Mouse (Mus musculus) G1E-ER4 (cell line): Measurements from ENCODE around the gene Gm10518. TPM values are rescaled to one million over a fixed set of nuclear protein-coding genes. Genes with fewer than 3 reads are reported as not detected.

Source experiments
- GATA1 ChIP-seq: IDR thresholded peaks from one replicate; pipeline ENCODE4 v1.8.0; 2012; ENCODE audit warnings: low read length, inconsistent platforms
- polyA plus RNA-seq: library from polyadenylated mRNA; stranded (reverse); fragments of >175 nt; gene quantifications from 2 replicates; pipeline ENCODE4 v1.2.3, GENCODE M21; 2012

The Gm10518 gene
- polyA plus RNA-seq = not detected in 2 replicates

GRCm38 (mm10) chr1:179802610-179803512 lies at the start of gene Gm10518:
Gm10518 (plus strand) TSS chr1:179803376.
- TF ChIP-seq GATA1 = no peak

- no peak for TF ChIP-seq GATA1
Observed at GRCm38 (mm10) chr1:179756477-179756876, 46.7 kb upstream of the Gm10518 start.

DNA sequence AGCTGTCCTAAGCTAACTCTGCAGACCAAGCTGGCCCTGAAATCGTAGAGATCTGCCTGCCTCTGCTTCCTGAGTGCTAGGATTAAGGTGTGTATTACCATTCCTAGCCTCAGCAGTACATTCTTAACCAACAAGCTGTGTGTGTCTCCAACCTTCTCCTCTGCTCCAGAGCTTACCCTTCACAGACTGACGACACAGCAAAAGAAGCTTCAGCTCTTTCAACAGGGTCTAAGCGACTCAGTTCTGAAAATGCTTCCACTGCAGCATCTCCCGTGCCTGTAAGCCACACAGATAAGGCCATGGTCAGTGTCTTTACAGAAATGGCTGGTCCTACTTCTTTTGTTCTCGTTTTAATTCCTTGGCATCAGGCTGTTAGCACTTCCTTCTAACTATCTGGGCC lies 43.1 kb upstream of the Gm10518 start:
- TF ChIP-seq GATA1 = no peak

GRCm38 (mm10) chr1:179760553-179760952 lies 42.6 kb upstream of the Gm10518 start:
- no peak for TF ChIP-seq GATA1

- TF ChIP-seq GATA1 = no peak
Observed at GRCm38 (mm10) chr1:179776831-179777230, 26.3 kb upstream of the Gm10518 start.

GRCm38 (mm10) chr1:179784098-179784497 lies 19.1 kb upstream of the Gm10518 start:
- no peak for TF ChIP-seq GATA1

DNA sequence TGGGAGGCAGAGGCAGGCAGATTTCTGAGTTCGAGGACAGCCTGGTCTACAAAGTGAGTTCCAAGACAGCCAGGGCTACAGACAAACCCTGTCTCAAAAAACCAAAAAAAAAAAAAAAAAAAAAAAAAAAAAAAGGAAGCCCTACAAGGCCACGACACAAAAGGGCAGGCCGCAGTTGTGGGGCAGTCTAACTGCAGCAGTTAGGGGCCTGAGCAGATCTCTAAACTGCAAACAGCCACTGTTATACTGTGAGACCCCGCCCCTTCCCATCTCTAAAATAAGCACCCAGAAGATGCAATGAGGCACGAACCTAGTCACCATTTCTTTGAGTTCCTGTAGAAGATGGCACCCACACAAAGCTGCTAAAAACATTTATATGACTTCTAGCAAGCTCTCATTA lies 17.7 kb upstream of the Gm10518 start:
- TF ChIP-seq GATA1 = no peak

- no peak for TF ChIP-seq GATA1
Observed at GRCm38 (mm10) chr1:179787281-179787680, 15.9 kb upstream of the Gm10518 start.

- no peak for TF ChIP-seq GATA1
Observed at GRCm38 (mm10) chr1:179798794-179799193, 4.4 kb upstream of the Gm10518 start.

GRCm38 (mm10) chr1:179803513-179804139 lies 450 bp downstream of the Gm10518 start, which contains the start of gene Ahctf1:
Ahctf1 (minus strand) TSS chr1:179803680.
- TF ChIP-seq GATA1 = peak; percentile 82

DNA sequence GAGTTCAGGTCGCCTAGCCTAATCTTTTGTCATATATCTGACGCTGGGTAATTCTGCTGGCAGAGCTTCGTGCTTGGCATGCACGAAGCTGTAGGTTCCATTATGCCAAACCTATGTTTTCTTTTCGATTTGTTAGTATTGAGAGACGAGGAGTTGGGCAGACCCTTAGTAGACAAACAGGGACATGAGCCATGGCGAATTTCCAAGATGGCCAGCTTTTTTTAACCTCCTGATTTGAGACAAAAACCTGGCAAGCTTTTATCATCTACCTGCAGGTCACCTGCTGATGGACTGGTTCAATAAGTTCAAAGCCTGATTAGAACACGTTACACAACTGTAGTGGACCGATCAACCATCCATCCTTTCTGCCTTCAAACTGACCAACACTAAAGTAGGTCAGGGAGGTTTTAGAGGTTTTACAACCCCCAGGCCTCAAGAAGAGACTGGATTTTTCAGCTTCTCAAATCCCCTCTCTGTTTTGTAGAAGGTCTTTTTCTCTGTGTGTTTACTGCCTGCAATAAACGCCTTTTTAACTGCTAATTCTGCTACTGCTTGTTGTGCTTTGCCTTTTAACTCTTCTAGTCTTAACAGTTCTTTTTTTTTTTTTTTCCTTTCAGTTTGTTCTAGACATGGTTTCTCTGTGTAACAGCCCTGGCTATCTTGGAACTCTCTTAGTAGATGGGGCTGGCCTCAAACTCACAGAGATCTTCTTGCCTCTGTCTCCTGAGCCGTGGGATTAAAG lies 1.1 kb downstream of the Gm10518 start:
- TF ChIP-seq GATA1 = no peak

- TF ChIP-seq GATA1 = no peak
Observed at GRCm38 (mm10) chr1:179805751-179806150, 2.6 kb downstream of the Gm10518 start.

DNA sequence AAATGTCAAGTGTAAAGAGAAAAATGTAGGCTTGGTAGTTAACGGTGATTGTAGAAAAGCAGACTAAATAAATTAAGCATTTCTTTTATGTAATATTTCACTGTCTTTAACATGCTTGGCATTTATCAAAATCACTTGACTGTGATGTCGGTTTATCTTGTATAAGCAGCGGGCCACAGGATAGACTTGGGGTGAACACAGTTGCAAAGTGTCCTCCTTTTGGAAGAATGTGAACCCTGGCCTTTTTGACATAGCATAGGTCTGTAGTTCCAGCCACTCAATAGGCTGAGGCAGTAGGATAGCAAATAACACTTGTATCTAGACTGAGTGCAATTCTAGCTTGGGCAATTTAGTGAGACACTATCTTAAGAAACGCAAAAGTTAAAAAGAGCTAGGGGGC lies 4.3 kb downstream of the Gm10518 start:
- no peak for TF ChIP-seq GATA1

DNA sequence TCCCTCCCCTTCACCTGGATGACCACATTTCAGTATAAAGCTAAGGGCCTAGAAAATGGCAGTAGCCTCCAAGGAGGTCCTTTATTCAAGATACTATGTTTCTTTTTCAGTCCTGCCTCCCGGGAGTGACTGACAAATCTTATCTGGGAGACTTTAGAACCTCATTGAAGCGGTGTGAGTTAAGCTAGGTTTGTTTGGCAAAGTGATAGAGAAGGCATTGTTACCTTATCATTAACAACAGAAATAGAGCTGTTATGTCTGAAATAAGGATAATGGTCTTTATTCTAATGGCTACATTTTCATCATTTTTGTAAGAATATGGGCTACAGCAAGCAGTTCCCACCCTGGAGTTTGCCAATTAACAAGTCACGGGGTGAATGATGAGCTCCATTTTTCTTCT lies 5.1 kb downstream of the Gm10518 start:
- TF ChIP-seq GATA1 = peak; percentile 54

GRCm38 (mm10) chr1:179813385-179813784 lies 10.2 kb downstream of the Gm10518 start:
- TF ChIP-seq GATA1 = no peak

DNA sequence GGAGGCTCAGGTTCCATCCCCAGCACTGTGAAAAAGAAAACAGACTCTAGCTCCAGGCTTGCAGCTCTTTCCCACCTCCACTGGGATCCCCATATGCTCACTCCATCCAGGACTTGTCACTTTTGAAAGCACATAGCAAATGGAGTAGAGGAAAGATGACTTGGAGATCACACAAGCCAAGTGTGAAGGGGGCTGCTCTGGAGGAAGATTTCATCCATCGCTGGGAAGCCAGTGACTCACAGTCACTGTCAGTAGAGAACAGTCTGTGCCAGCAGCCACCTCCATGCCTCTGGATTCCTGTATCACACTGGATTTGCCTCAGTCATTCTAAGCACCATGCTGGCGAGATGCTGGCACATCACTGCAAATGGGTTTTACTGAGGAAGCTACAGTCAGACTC lies 11.4 kb downstream of the Gm10518 start:
- TF ChIP-seq GATA1 = no peak

- TF ChIP-seq GATA1 = no peak
Observed at GRCm38 (mm10) chr1:179824549-179824948, 21.4 kb downstream of the Gm10518 start.
